Mouse (Mus musculus): Measurements from ENCODE around the gene 1700013H16Rik. TPM values are rescaled to one million over a fixed set of nuclear protein-coding genes. Genes with fewer than 3 reads are reported as not detected.

The 1700013H16Rik gene
- polyA plus RNA-seq, 1 experiment from 2014 or later: not detected

DNA sequence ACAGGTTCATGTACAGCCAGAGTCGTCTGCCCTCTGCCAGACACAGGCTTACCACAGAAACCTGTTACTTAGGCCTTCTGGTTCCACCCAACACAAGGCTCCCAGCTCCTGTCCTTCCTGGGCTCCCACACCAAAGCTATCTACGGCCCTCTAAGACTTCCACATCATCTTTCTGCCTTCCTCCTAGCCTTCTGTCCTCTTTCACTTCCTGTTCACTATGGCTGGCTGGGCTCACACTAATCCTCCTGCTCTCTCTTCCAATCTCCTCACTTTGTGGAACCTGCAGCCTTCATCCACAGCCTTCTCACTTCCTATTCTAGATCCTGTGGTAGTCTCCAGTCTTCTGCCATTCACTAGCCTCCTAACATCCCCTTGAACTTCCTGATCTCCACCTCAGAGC is 64.5 kb downstream of the 1700013H16Rik start:
- no peak overlapping the region for H3K9ac ChIP-seq
- no peak overlapping the region for H3K4me2 ChIP-seq
- H3K4me1 ChIP-seq: no peaks in the 10 kb centered on the region
- no peak for ATAC-seq
- H3K27me3 ChIP-seq: no peaks in the 10 kb centered on the region
- no peak overlapping the region for H3K4me3 ChIP-seq
- no peaks in the 10 kb centered on the region for H3K36me3 ChIP-seq (ENCODE audit: poor library complexity, severe bottlenecking)
- no peaks in the 10 kb centered on the region for H3K9me3 ChIP-seq (replicated peaks)
- H3K27ac ChIP-seq: no peak overlapping the region
- WGBS: 85% methylated on average over 2 of the region's 2 CpGs

Other genes starting within 250 kb of the 1700013H16Rik start
- gene Rtl8c, start 149.8 kb downstream of the 1700013H16Rik start, polyA plus RNA-seq (2015; fragmentation: Nextera tagmentation; extraction: Ambion mirVana): 89.1 and 90.2 TPM in 2 replicates
- not detected in 2 replicates for gene Gm14597, start 148.9 kb downstream of the 1700013H16Rik start, polyA plus RNA-seq (2015; fragmentation: Nextera tagmentation; extraction: Ambion mirVana)
- gene Rtl8a, start 114.1 kb downstream of the 1700013H16Rik start, polyA plus RNA-seq (2015; fragmentation: Nextera tagmentation; extraction: Ambion mirVana): 113 and 115 TPM in 2 replicates
- 85.7 and 88.0 TPM in 2 replicates for gene Rtl8b, start 87.4 kb downstream of the 1700013H16Rik start, polyA plus RNA-seq (2015; fragmentation: Nextera tagmentation; extraction: Ambion mirVana)
- gene 4930502E18Rik, start 33.0 kb downstream of the 1700013H16Rik start, polyA plus RNA-seq (2015; fragmentation: Nextera tagmentation; extraction: Ambion mirVana): 0.24 TPM in 1 of 2 replicates, not detected in the other
- gene Zfp36l3, start 18.6 kb upstream of the 1700013H16Rik start, polyA plus RNA-seq (2015; fragmentation: Nextera tagmentation; extraction: Ambion mirVana): not detected in 2 replicates
- gene Xlr, start 39.9 kb upstream of the 1700013H16Rik start, polyA plus RNA-seq (2015; fragmentation: Nextera tagmentation; extraction: Ambion mirVana): 0.73 and 0.74 TPM in 2 replicates

All from forebrain, embryonic 13.5 days (tissue).